Mouse (Mus musculus): ENCODE data around the gene 4921536K21Rik. TPM values are rescaled to one million over a fixed set of nuclear protein-coding genes. Genes with fewer than 3 reads are reported as not detected.

The 4921536K21Rik gene
- polyA plus RNA-seq, 1 experiment from 2014 or later, result 0.79 TPM

DNA sequence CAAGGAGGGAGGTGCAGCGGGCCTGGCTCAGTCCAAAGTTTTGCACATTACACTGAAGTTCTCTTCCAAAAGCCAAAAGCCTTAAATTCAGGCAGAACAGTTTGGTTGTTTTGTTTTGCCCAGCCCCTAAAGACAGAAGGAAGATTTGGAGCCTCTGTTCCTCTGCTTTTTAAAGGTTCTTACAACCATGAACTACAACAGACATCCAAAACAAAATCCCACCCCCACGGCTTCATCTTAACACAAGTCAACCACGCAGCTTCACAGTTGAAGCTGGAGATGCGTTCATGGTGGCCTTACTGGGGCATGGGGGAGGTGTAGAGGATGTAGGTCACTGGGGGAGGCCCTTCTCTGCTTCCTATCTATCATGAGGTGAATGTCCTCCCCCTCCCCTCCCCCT is 43.0 kb downstream of the 4921536K21Rik start:
- Histone ChIP-seq H3K27me3 (ENCODE audit: control insufficient read depth, insufficient read depth, low read depth, low read length) (no peaks in the 10 kb centered on the region), H3K9ac (ENCODE audit: low read length) (no peak overlapping the region), H3K9me3 (ENCODE audit: control insufficient read depth, low read length) (no peaks in the 10 kb centered on the region), H3K4me1 (replicated peaks; ENCODE audit: control insufficient read depth, insufficient read depth, low read length) (no peaks in the 10 kb centered on the region), H3K4me2 (ENCODE audit: low read depth, low read length) (no peak overlapping the region), H3K27ac (ENCODE audit: low read length) (no peak overlapping the region), H3K4me3 (ENCODE audit: low read length) (no peak overlapping the region), H3K36me3 (ENCODE audit: control insufficient read depth, insufficient read depth, low read length) (no peaks in the 10 kb centered on the region)
- WGBS, result 70% methylated on average over 4 of the region's 4 CpGs
- no peak for ATAC-seq (ENCODE audit: low read depth)

GRCm38 (mm10) chr11:3850746-3851277 is 44.1 kb downstream of the 4921536K21Rik start:
- ATAC-seq (ENCODE audit: low read depth), result no peak
- H3K4me2 ChIP-seq (ENCODE audit: low read depth, low read length), result no peak overlapping the region

DNA sequence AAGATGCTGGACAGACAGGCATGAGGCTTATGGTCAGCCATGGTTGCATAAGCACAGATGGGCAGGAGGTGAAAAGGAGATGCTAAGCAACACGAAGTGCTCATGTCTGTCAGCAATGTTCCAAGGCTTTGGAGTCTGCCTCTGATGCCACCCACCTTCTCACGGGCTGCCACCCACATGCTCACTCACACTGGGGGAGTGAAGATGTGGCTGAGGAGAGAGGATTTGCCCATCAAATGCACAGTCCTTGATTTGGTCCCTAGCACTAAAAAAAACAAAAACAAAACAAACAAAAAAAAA is 44.6 kb downstream of the 4921536K21Rik start:
- H3K9ac ChIP-seq (ENCODE audit: low read length), result no peak overlapping the region
- no peak overlapping the region for H3K4me3 ChIP-seq (ENCODE audit: low read length)
- H3K9me3 ChIP-seq (ENCODE audit: control insufficient read depth, low read length), result no peaks in the 10 kb centered on the region
- H3K27me3 ChIP-seq (ENCODE audit: control insufficient read depth, insufficient read depth, low read depth, low read length), result no peaks in the 10 kb centered on the region
- H3K36me3 ChIP-seq (ENCODE audit: control insufficient read depth, insufficient read depth, low read length), result no peaks in the 10 kb centered on the region
- H3K4me1 ChIP-seq (replicated peaks; ENCODE audit: control insufficient read depth, insufficient read depth, low read length), result no peaks in the 10 kb centered on the region
- H3K27ac ChIP-seq (ENCODE audit: low read length), result no peak overlapping the region
- ATAC-seq (ENCODE audit: low read depth), result no peak
- 71% methylated on average over 2 of the region's 2 CpGs for WGBS
- no peak overlapping the region for H3K4me2 ChIP-seq (ENCODE audit: low read depth, low read length)

More at GRCm38 (mm10) chr11:3850746-3851277, 44.1 kb downstream of the 4921536K21Rik start:
- Histone ChIP-seq H3K27me3 (ENCODE audit: control insufficient read depth, insufficient read depth, low read depth, low read length) (no peaks in the 10 kb centered on the region), H3K36me3 (ENCODE audit: control insufficient read depth, insufficient read depth, low read length) (no peaks in the 10 kb centered on the region), H3K4me3 (ENCODE audit: low read length) (no peak overlapping the region), H3K27ac (ENCODE audit: low read length) (no peak overlapping the region), H3K9me3 (ENCODE audit: control insufficient read depth, low read length) (no peaks in the 10 kb centered on the region), H3K4me1 (replicated peaks; ENCODE audit: control insufficient read depth, insufficient read depth, low read length) (no peaks in the 10 kb centered on the region), H3K9ac (ENCODE audit: low read length) (no peak overlapping the region)
- 41% methylated on average over 5 of the region's 5 CpGs for WGBS

DNA sequence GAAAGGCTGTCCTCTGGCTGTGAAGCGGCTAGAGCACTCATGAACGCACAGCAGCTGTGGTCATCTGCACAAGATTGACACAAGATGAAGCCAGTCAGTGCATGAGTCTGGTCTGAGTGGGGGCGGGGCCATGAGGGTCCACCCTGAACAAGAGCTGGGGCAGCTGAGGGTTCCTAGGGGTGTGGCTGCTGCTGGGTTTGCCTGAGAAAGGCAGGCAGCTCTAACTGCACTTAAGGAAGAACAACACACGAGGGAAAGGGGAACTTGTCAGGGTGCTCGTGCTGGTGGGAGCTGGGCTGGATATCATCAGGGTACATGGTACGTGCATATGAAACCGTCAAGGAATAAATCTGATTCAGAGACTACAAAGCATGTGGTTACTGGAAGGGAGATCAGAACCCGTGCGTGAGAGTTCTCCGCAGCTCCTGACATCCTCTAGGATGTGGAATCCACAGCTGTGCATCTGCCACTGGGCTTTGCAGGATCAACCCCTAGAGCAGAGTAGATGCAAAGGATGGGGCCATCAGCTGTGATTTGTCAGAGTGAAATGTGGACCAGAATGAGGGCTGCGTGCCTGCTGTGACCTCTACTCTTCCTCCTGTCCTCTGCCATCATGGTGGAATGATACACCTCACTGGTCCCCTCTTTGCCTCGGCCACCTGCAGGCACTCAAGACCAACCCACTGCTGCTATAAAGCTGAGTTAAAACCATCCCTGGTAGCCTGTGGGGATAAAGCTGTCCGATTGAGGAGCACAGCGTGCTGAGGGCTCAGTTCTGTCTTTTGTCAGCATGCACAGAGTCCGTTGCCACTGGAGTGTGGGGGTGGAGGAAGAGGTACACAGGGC is 45.2 kb downstream of the 4921536K21Rik start:
- Histone ChIP-seq H3K4me2 (ENCODE audit: low read depth, low read length) (no peak overlapping the region), H3K9ac (ENCODE audit: low read length) (no peak overlapping the region), H3K27ac (ENCODE audit: low read length) (no peak overlapping the region), H3K4me3 (ENCODE audit: low read length) (no peak overlapping the region), H3K4me1 (replicated peaks; ENCODE audit: control insufficient read depth, insufficient read depth, low read length) (no peaks in the 10 kb centered on the region), H3K9me3 (ENCODE audit: control insufficient read depth, low read length) (no peaks in the 10 kb centered on the region), H3K36me3 (ENCODE audit: control insufficient read depth, insufficient read depth, low read length) (no peaks in the 10 kb centered on the region), H3K27me3 (ENCODE audit: control insufficient read depth, insufficient read depth, low read depth, low read length) (no peaks in the 10 kb centered on the region)
- ATAC-seq (ENCODE audit: low read depth), result no peak
- WGBS, result 76% methylated on average over 15 of the region's 15 CpGs

GRCm38 (mm10) chr11:3846351-3846750 is 48.5 kb downstream of the 4921536K21Rik start:
- no peak overlapping the region for H3K4me2 ChIP-seq (ENCODE audit: low read depth, low read length)
- no peak overlapping the region for H3K9ac ChIP-seq (ENCODE audit: low read length)
- H3K27me3 ChIP-seq (ENCODE audit: control insufficient read depth, insufficient read depth, low read depth, low read length), result no peaks in the 10 kb centered on the region
- no peak overlapping the region for H3K4me3 ChIP-seq (ENCODE audit: low read length)
- no peaks in the 10 kb centered on the region for H3K4me1 ChIP-seq (replicated peaks; ENCODE audit: control insufficient read depth, insufficient read depth, low read length)
- no peak overlapping the region for H3K27ac ChIP-seq (ENCODE audit: low read length)
- ATAC-seq (ENCODE audit: low read depth), result no peak
- H3K36me3 ChIP-seq (ENCODE audit: control insufficient read depth, insufficient read depth, low read length), result no peaks in the 10 kb centered on the region
- no peaks in the 10 kb centered on the region for H3K9me3 ChIP-seq (ENCODE audit: control insufficient read depth, low read length)
- 67% methylated on average over 2 of the region's 2 CpGs for WGBS

DNA sequence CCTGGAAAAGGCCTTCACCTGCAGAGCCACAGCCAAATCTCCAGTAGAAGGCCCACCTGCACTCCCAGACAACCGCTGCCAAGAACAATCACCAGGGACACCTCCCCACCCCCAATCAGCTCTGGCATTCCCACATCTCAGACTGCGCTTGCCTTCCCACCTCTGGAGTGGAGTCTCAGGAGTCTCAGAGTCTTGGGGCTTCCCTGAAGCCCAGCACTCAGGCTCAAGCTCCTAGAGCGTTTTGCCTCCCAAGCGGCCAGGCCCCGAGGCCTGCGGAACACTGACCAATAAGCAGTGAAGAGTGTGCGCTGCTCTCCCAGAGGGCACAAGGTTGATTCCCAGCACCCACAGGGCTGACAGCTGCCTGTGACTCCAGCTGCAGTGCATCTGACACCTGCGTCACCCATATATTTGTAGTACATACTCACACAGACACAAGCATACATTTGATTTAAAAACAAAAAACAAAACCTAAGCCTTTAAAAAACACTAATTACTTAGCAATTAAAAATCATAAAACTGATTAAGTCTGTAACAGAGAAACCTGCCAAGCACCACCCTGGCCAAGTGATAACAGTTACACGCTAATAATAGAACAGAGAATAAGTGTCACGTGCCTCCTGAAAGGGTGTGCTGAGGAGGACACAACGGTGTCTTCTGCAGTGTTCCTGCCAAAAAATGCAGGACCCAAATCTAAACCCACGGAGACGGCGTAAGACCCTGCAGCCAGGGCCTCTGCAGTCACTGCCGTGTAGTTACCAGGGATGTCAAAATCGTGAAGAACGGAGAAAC is 50.8 kb downstream of the 4921536K21Rik start:
- no peak for ATAC-seq (ENCODE audit: low read depth)
- no peaks in the 10 kb centered on the region for H3K27me3 ChIP-seq (ENCODE audit: control insufficient read depth, insufficient read depth, low read depth, low read length)
- H3K9ac ChIP-seq (ENCODE audit: low read length), result no peak overlapping the region
- H3K9me3 ChIP-seq (ENCODE audit: control insufficient read depth, low read length), result no peaks in the 10 kb centered on the region
- no peak overlapping the region for H3K27ac ChIP-seq (ENCODE audit: low read length)
- no peaks in the 10 kb centered on the region for H3K36me3 ChIP-seq (ENCODE audit: control insufficient read depth, insufficient read depth, low read length)
- H3K4me2 ChIP-seq (ENCODE audit: low read depth, low read length), result no peak overlapping the region
- no peaks in the 10 kb centered on the region for H3K4me1 ChIP-seq (replicated peaks; ENCODE audit: control insufficient read depth, insufficient read depth, low read length)
- H3K4me3 ChIP-seq (ENCODE audit: low read length), result no peak overlapping the region
- WGBS, result 71% methylated on average over 17 of the region's 17 CpGs

Other genes starting within 250 kb of the 4921536K21Rik start
- 26.5 and 27.0 TPM in 2 replicates for gene Morc2a, start 245.9 kb downstream of the 4921536K21Rik start, polyA plus RNA-seq (2015; fragmentation: Nextera tagmentation; extraction: Ambion mirVana)
- gene Osbp2, start 31.2 kb downstream of the 4921536K21Rik start, polyA plus RNA-seq (2015; fragmentation: Nextera tagmentation; extraction: Ambion mirVana), result 0.23 and 0.60 TPM in 2 replicates
- gene Dusp18, start 142 bp upstream of the 4921536K21Rik start, polyA plus RNA-seq (2015; fragmentation: Nextera tagmentation; extraction: Ambion mirVana), result 11.7 and 12.6 TPM in 2 replicates
- gene Slc35e4, start 19.6 kb upstream of the 4921536K21Rik start, polyA plus RNA-seq (2015; fragmentation: Nextera tagmentation; extraction: Ambion mirVana), result 3.5 and 4.4 TPM in 2 replicates
- gene Tcn2, start 37.1 kb upstream of the 4921536K21Rik start, polyA plus RNA-seq (2015; fragmentation: Nextera tagmentation; extraction: Ambion mirVana), result 69.7 and 70.1 TPM in 2 replicates
- 76.6 and 78.0 TPM in 2 replicates for gene Pes1, start 68.9 kb upstream of the 4921536K21Rik start, polyA plus RNA-seq (2015; fragmentation: Nextera tagmentation; extraction: Ambion mirVana)
- gene 4930556J24Rik, start 81.7 kb upstream of the 4921536K21Rik start, polyA plus RNA-seq (2015; fragmentation: Nextera tagmentation; extraction: Ambion mirVana), result 0.24 and 0.38 TPM in 2 replicates
- 9.5 and 10.0 TPM in 2 replicates for gene Gal3st1, start 88.5 kb upstream of the 4921536K21Rik start, polyA plus RNA-seq (2015; fragmentation: Nextera tagmentation; extraction: Ambion mirVana)
- gene Sec14l4, start 136.4 kb upstream of the 4921536K21Rik start, polyA plus RNA-seq (2015; fragmentation: Nextera tagmentation; extraction: Ambion mirVana), result 24.1 and 29.7 TPM in 2 replicates
- 41.5 and 63.9 TPM in 2 replicates for gene Sec14l3, start 169.7 kb upstream of the 4921536K21Rik start, polyA plus RNA-seq (2015; fragmentation: Nextera tagmentation; extraction: Ambion mirVana)
- 9.5 and 9.6 TPM in 2 replicates for gene Mtfp1, start 200.3 kb upstream of the 4921536K21Rik start, polyA plus RNA-seq (2015; fragmentation: Nextera tagmentation; extraction: Ambion mirVana)
- gene Sec14l2, start 228.3 kb upstream of the 4921536K21Rik start, polyA plus RNA-seq (2015; fragmentation: Nextera tagmentation; extraction: Ambion mirVana), result 2.9 and 3.3 TPM in 2 replicates
- 33.6 and 35.7 TPM in 2 replicates for gene Rnf215, start 240.1 kb upstream of the 4921536K21Rik start, polyA plus RNA-seq (2015; fragmentation: Nextera tagmentation; extraction: Ambion mirVana)